Mouse (Mus musculus): ENCODE measurements around the gene Ppih. TPM values are rescaled to one million over a fixed set of nuclear protein-coding genes. Genes with fewer than 3 reads are reported as not detected.
"Not testable (repeated sequence)": the region's sequence is repeated elsewhere in the genome, so short reads cannot be mapped to it uniquely, and the experiment has no call there.

The Ppih gene
- polyA plus RNA-seq, 1 experiment from 2014 or later: 126 TPM

DNA sequence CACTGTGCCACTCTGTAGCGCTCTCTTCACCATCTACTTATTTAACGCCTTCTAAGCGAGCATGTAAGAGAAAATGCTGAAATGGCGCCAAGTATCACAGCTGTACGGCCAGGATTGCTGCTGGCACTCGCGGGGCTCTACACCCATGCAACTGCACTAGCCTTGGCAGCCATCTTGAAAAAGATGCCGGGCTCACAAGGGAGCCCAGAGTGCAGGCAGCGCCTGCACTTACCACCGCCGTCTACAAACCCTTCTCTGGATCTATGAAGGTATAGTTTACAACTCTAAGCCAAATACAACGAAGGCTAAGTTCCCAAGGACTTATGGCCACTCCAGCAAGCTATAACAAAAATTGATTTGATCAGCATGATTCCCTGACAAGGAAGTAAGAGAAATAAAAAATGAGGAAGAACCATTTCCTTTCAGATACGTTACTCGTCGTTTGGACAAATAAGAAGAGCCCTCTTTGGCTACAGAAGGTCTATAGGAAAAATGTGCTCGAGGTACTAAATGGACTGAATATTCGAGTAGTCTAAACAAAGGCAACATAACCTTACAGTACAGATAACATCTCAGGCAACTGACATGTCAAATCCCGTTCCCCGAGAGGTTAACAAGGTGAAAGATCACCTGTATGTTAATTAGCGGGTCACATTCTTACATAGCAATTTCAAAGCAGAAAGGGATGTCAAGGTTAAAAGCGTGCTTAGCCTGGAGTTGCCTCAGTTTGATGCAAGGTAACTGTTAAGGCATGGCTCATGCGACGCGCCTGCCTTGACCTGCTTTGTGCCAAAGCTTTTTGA, 27.4 kb downstream of the Ppih start:
- WGBS: under 1% methylated on average over 24 of the region's 24 CpGs
- H3K27me3 ChIP-seq (ENCODE audit: insufficient read depth, low read length): no peaks in the 10 kb centered on the region
- no peaks in the 10 kb centered on the region; the same call in 1 of the 2 replicates for H3K4me1 ChIP-seq (ENCODE audit: insufficient read depth)
- peak overlapping the region; percentile 81 for H3K4me2 ChIP-seq
- H3K9ac ChIP-seq: peak overlapping the region; percentile 92
- no peaks in the 10 kb centered on the region for H3K9me3 ChIP-seq (ENCODE audit: low read depth, low read length)
- DNase-seq (peak; percentile 82), ATAC-seq (ENCODE audit: insufficient read depth) (no peak)
- TF ChIP-seq CTCF (IDR thresholded peaks at IDR 0.05; ENCODE audit: low read depth): no peak
- H3K36me3 ChIP-seq (ENCODE audit: insufficient read depth): peaks cover 32% of the 10 kb centered on the region
- peak overlapping the region; percentile 94 for H3K4me3 ChIP-seq (ENCODE audit: low read depth, low read length)
- peak overlapping the region; percentile 84 for H3K27ac ChIP-seq (ENCODE audit: low read depth)

GRCm38 (mm10) chr4:119291921-119292320, 28.4 kb downstream of the Ppih start:
- 71% methylated on average over 1 of the region's 1 CpGs for WGBS

DNA sequence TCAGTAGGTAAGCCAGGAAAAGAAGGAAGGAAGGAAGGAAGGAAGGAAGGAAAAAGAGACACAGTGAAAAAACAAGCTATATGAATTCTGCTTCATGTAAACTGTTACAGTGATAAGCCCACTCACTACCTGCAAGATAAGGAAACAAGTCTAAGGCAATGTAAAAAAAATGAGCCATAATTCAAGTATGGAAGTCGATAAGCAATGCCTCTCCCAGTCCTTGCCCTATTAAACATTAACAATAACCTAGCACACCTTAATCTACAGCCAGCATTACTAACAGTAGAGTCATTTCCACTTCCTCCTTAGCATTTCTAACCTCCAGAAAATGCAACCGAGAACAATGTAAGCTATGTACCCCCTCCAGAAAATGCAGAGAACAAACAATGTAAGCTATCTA, 35.0 kb downstream of the Ppih start:
- no peak for ATAC-seq (ENCODE audit: insufficient read depth)
- no peak overlapping the region for H3K4me3 ChIP-seq (ENCODE audit: low read depth, low read length)
- H3K4me1 ChIP-seq (ENCODE audit: insufficient read depth): no peaks in the 10 kb centered on the region
- no peak overlapping the region for H3K4me2 ChIP-seq
- no peak overlapping the region for H3K27ac ChIP-seq (ENCODE audit: low read depth)
- DNase-seq: no peak
- no peaks in the 10 kb centered on the region for H3K9me3 ChIP-seq (ENCODE audit: low read depth, low read length)
- no peaks in the 10 kb centered on the region for H3K27me3 ChIP-seq (ENCODE audit: insufficient read depth, low read length)
- WGBS: 54% methylated on average over 2 of the region's 2 CpGs
- no peak overlapping the region for H3K9ac ChIP-seq
- TF ChIP-seq CTCF (IDR thresholded peaks at IDR 0.05; ENCODE audit: low read depth): no peak
- H3K36me3 ChIP-seq (ENCODE audit: insufficient read depth): peaks cover 85% of the 10 kb centered on the region

More at GRCm38 (mm10) chr4:119291921-119292320, 28.4 kb downstream of the Ppih start:
- Histone ChIP-seq H3K4me3 (ENCODE audit: low read depth, low read length) (peak overlapping the region; percentile 94), H3K27ac (ENCODE audit: low read depth) (no peak overlapping the region), H3K4me1 (ENCODE audit: insufficient read depth) (no peaks in the 10 kb centered on the region; the same call in 1 of the 2 replicates), H3K27me3 (ENCODE audit: insufficient read depth, low read length) (no peaks in the 10 kb centered on the region), H3K4me2 (peak overlapping the region; percentile 81), H3K36me3 (ENCODE audit: insufficient read depth) (peaks cover 43% of the 10 kb centered on the region), H3K9ac (peak overlapping the region; percentile 92), H3K9me3 (ENCODE audit: low read depth, low read length) (no peaks in the 10 kb centered on the region)
- DNase-seq: no peak
- no peak for TF ChIP-seq CTCF (IDR thresholded peaks at IDR 0.05; ENCODE audit: low read depth)
- no peak for ATAC-seq (ENCODE audit: insufficient read depth)

- H3K36me3 ChIP-seq (ENCODE audit: insufficient read depth): peaks cover 86% of the 10 kb centered on the region
Measured at GRCm38 (mm10) chr4:119284861-119285260, 35.5 kb downstream of the Ppih start.

DNA sequence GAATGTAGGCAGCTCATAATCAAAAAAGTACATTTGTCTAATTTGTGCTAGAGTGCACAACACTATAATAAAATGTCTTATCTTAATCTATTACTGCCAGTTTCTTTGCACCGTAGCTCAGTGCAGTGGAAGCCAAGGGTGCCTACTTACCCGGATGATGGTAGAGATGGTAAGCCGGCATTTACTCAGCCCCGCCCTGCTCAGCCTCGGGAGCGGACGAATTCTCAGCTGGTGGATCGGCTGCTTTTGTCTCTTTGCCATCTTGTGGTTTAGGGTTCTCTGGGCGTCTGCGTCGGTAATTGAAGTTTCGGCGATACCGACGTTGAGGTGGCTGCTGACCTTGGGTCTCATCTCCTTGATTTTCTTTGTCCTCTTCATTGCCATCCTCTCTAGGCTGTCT, 41.6 kb downstream of the Ppih start:
- not testable (repeated sequence) for H3K4me1 ChIP-seq (ENCODE audit: insufficient read depth); H3K9me3 ChIP-seq (ENCODE audit: low read depth, low read length); H3K9ac ChIP-seq; H3K4me2 ChIP-seq; H3K4me3 ChIP-seq (ENCODE audit: low read depth, low read length); ATAC-seq (ENCODE audit: insufficient read depth); DNase-seq; H3K27ac ChIP-seq (ENCODE audit: low read depth); H3K27me3 ChIP-seq (ENCODE audit: insufficient read depth, low read length)
- 87% methylated on average over 15 of the region's 15 CpGs for WGBS
- peaks cover 96% of the 10 kb centered on the region for H3K36me3 ChIP-seq (ENCODE audit: insufficient read depth)

More at GRCm38 (mm10) chr4:119284861-119285260, 35.5 kb downstream of the Ppih start:
- H3K4me2 ChIP-seq: no peak overlapping the region
- H3K4me3 ChIP-seq (ENCODE audit: low read depth, low read length): no peak overlapping the region
- ATAC-seq (ENCODE audit: insufficient read depth) (no peak), DNase-seq (no peak)
- WGBS: 76% methylated on average over 1 of the region's 1 CpGs
- H3K27me3 ChIP-seq (ENCODE audit: insufficient read depth, low read length): no peaks in the 10 kb centered on the region
- no peaks in the 10 kb centered on the region for H3K9me3 ChIP-seq (ENCODE audit: low read depth, low read length)
- no peak for TF ChIP-seq CTCF (IDR thresholded peaks at IDR 0.05; ENCODE audit: low read depth)
- H3K4me1 ChIP-seq (ENCODE audit: insufficient read depth): no peaks in the 10 kb centered on the region
- no peak overlapping the region for H3K27ac ChIP-seq (ENCODE audit: low read depth)
- H3K9ac ChIP-seq: no peak overlapping the region

DNA sequence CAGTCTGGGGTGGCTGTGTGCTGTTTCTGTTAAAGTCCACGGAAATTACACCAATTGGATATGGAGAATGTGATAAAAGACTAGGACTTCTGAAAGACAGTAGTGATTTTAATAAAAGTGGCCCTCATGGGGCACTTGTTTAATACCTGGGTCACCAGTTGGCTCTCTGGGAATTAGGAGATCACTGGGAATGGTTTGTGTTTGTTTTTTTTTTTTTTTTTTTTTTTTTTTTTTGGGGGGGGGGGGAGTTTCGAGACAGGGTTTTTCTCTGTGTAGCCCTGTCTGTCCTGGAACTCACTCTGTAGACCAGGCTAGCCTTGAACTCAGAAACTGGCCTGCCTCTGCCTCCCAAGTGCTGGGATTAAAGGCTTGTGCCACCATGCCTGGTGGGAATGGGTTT, 44.6 kb downstream of the Ppih start:
- no peak overlapping the region for H3K4me3 ChIP-seq (ENCODE audit: low read depth, low read length)
- 83% methylated on average over 2 of the region's 2 CpGs for WGBS
- DNase-seq (no peak), ATAC-seq (ENCODE audit: insufficient read depth) (no peak)
- H3K4me2 ChIP-seq: no peak overlapping the region
- no peaks in the 10 kb centered on the region for H3K27me3 ChIP-seq (ENCODE audit: insufficient read depth, low read length)
- H3K9ac ChIP-seq: no peak overlapping the region
- H3K27ac ChIP-seq (ENCODE audit: low read depth): peak overlapping the region; percentile 10; the same call in 1 of the 2 replicates
- H3K36me3 ChIP-seq (ENCODE audit: insufficient read depth): peaks cover 94% of the 10 kb centered on the region
- H3K9me3 ChIP-seq (ENCODE audit: low read depth, low read length): no peaks in the 10 kb centered on the region
- no peaks in the 10 kb centered on the region for H3K4me1 ChIP-seq (ENCODE audit: insufficient read depth)
- no peak for TF ChIP-seq CTCF (IDR thresholded peaks at IDR 0.05; ENCODE audit: low read depth)

GRCm38 (mm10) chr4:119275226-119275625, 45.1 kb downstream of the Ppih start:
- no peak overlapping the region for H3K4me2 ChIP-seq
- TF ChIP-seq CTCF (IDR thresholded peaks at IDR 0.05; ENCODE audit: low read depth): no peak
- peaks cover 94% of the 10 kb centered on the region for H3K36me3 ChIP-seq (ENCODE audit: insufficient read depth)
- no peak overlapping the region for H3K9ac ChIP-seq
- H3K4me3 ChIP-seq (ENCODE audit: low read depth, low read length): no peak overlapping the region
- ATAC-seq (ENCODE audit: insufficient read depth): peak; percentile 28; the same call in 1 of the 2 replicates
- no peaks in the 10 kb centered on the region for H3K27me3 ChIP-seq (ENCODE audit: insufficient read depth, low read length)
- 69% methylated on average over 2 of the region's 2 CpGs for WGBS
- peak overlapping the region; percentile 10; the same call in 1 of the 2 replicates for H3K27ac ChIP-seq (ENCODE audit: low read depth)
- no peaks in the 10 kb centered on the region for H3K9me3 ChIP-seq (ENCODE audit: low read depth, low read length)
- H3K4me1 ChIP-seq (ENCODE audit: insufficient read depth): no peaks in the 10 kb centered on the region
- DNase-seq: peak; percentile 29

Measured in lung, embryonic 14.5 days (tissue).